Mouse (Mus musculus) lung, adult 2 months (tissue): Measurements from ENCODE around the gene Gipc3.

Experiments
- CTCF ChIP-seq: fragments of 200-500 bp; IDR thresholded peaks from 2 replicates; pipeline ENCODE4 v1.5.1; 2011; ENCODE audit warnings: mild to moderate bottlenecking, low read length, control low read depth; ENCODE audit not compliant: insufficient read depth
- POLR2A ChIP-seq: fragments of 200-500 bp; IDR thresholded peaks from 2 replicates; pipeline ENCODE4 v1.6.1; 2011; ENCODE audit warnings: low read depth, mild to moderate bottlenecking, control low read depth, low read length, borderline replicate concordance; ENCODE audit errors: extremely low read depth

- TF ChIP-seq CTCF, result no peak
- TF ChIP-seq POLR2A, result no peak
Observed at GRCm38 (mm10) chr10:81385603-81386306, 42.7 kb upstream of the Gipc3 start.
